Mouse (Mus musculus): Measurements from ENCODE around the gene Fcrlb. TPM values are rescaled to one million over a fixed set of nuclear protein-coding genes. Genes with fewer than 3 reads are reported as not detected.

Gene Fcrlb
- polyA plus RNA-seq, 1 experiment from 2014 or later: 1.1 TPM

GRCm38 (mm10) chr1:170861671-170862434, 50.9 kb downstream of the Fcrlb start:
- no peak overlapping the region for H3K9ac ChIP-seq (ENCODE audit: low read depth, low read length)
- peaks cover 10% of the 10 kb centered on the region for H3K4me1 ChIP-seq (ENCODE audit: control insufficient read depth, insufficient read depth, low read length)
- H3K27ac ChIP-seq (ENCODE audit: low read length): no peak overlapping the region
- H3K4me3 ChIP-seq (ENCODE audit: low read depth, low read length): no peak overlapping the region
- WGBS: 88% methylated on average over 13 of the region's 13 CpGs
- H3K9me3 ChIP-seq (replicated peaks; ENCODE audit: control insufficient read depth, low read length, poor library complexity, severe bottlenecking): no peaks in the 10 kb centered on the region
- no peak for ATAC-seq
- no peaks in the 10 kb centered on the region for H3K36me3 ChIP-seq (ENCODE audit: control insufficient read depth, insufficient read depth, low read length)
- no peak overlapping the region for H3K4me2 ChIP-seq (ENCODE audit: low read length)
- H3K27me3 ChIP-seq (ENCODE audit: control insufficient read depth, insufficient read depth, low read depth, low read length): no peaks in the 10 kb centered on the region

GRCm38 (mm10) chr1:170858872-170859271, 53.9 kb downstream of the Fcrlb start:
- WGBS: 81% methylated on average over 1 of the region's 2 CpGs

GRCm38 (mm10) chr1:170857369-170857768, 55.4 kb downstream of the Fcrlb start:
- Histone ChIP-seq H3K4me1 (ENCODE audit: control insufficient read depth, insufficient read depth, low read length) (no peaks in the 10 kb centered on the region), H3K27me3 (ENCODE audit: control insufficient read depth, insufficient read depth, low read depth, low read length) (no peaks in the 10 kb centered on the region), H3K4me3 (ENCODE audit: low read depth, low read length) (no peak overlapping the region), H3K27ac (ENCODE audit: low read length) (no peak overlapping the region), H3K9ac (ENCODE audit: low read depth, low read length) (no peak overlapping the region), H3K9me3 (replicated peaks; ENCODE audit: control insufficient read depth, low read length, poor library complexity, severe bottlenecking) (no peaks in the 10 kb centered on the region), H3K36me3 (ENCODE audit: control insufficient read depth, insufficient read depth, low read length) (no peaks in the 10 kb centered on the region), H3K4me2 (ENCODE audit: low read length) (no peak overlapping the region)
- no peak for ATAC-seq
- 86% methylated on average over 2 of the region's 2 CpGs for WGBS

More at GRCm38 (mm10) chr1:170858872-170859271, 53.9 kb downstream of the Fcrlb start:
- Histone ChIP-seq H3K9ac (ENCODE audit: low read depth, low read length) (no peak overlapping the region), H3K36me3 (ENCODE audit: control insufficient read depth, insufficient read depth, low read length) (no peaks in the 10 kb centered on the region), H3K4me1 (ENCODE audit: control insufficient read depth, insufficient read depth, low read length) (no peaks in the 10 kb centered on the region), H3K4me3 (ENCODE audit: low read depth, low read length) (no peak overlapping the region), H3K9me3 (replicated peaks; ENCODE audit: control insufficient read depth, low read length, poor library complexity, severe bottlenecking) (no peaks in the 10 kb centered on the region), H3K27me3 (ENCODE audit: control insufficient read depth, insufficient read depth, low read depth, low read length) (no peaks in the 10 kb centered on the region), H3K4me2 (ENCODE audit: low read length) (no peak overlapping the region), H3K27ac (ENCODE audit: low read length) (no peak overlapping the region)
- ATAC-seq: no peak

Other genes starting within 250 kb of the Fcrlb start
- 6.9 and 8.1 TPM in 2 replicates for gene Atf6, start 45.2 kb downstream of the Fcrlb start, polyA plus RNA-seq (2015; fragmentation: Nextera tagmentation; extraction: Ambion mirVana)
- 0.83 and 1.3 TPM in 2 replicates for gene Gm26620, start 27.9 kb downstream of the Fcrlb start, polyA plus RNA-seq (2015; fragmentation: Nextera tagmentation; extraction: Ambion mirVana)
- 49.9 and 52.3 TPM in 2 replicates for gene Dusp12, start 27.4 kb downstream of the Fcrlb start, polyA plus RNA-seq (2015; fragmentation: Nextera tagmentation; extraction: Ambion mirVana)
- gene Fcrla, start 14.6 kb upstream of the Fcrlb start, polyA plus RNA-seq (2015; fragmentation: Nextera tagmentation; extraction: Ambion mirVana): not detected in 2 replicates
- gene Fcgr2b, start 63.6 kb upstream of the Fcrlb start, polyA plus RNA-seq (2015; fragmentation: Nextera tagmentation; extraction: Ambion mirVana): 1.1 and 1.7 TPM in 2 replicates
- gene Fcgr4, start 106.0 kb upstream of the Fcrlb start, polyA plus RNA-seq (2015; fragmentation: Nextera tagmentation; extraction: Ambion mirVana): 0.14 and 0.16 TPM in 2 replicates
- 6.8 and 9.0 TPM in 2 replicates for gene Fcgr3, start 152.0 kb upstream of the Fcrlb start, polyA plus RNA-seq (2015; fragmentation: Nextera tagmentation; extraction: Ambion mirVana)
- 7.8 and 9.2 TPM in 2 replicates for gene Cfap126, start 201.0 kb upstream of the Fcrlb start, polyA plus RNA-seq (2015; fragmentation: Nextera tagmentation; extraction: Ambion mirVana)
- 284 and 311 TPM in 2 replicates for gene Sdhc, start 237.7 kb upstream of the Fcrlb start, polyA plus RNA-seq (2015; fragmentation: Nextera tagmentation; extraction: Ambion mirVana)
- gene Mpz, start 237.8 kb upstream of the Fcrlb start, polyA plus RNA-seq (2015; fragmentation: Nextera tagmentation; extraction: Ambion mirVana): 0.20 and 0.63 TPM in 2 replicates

All from midbrain, embryonic 16.5 days (tissue).